Mouse (Mus musculus): Measurements from ENCODE around the gene Mthfd2. TPM values are rescaled to one million over a fixed set of nuclear protein-coding genes. Genes with fewer than 3 reads are reported as not detected.

Gene Mthfd2
- polyA plus RNA-seq, 2 experiments = 44.4 to 67.7 TPM

DNA sequence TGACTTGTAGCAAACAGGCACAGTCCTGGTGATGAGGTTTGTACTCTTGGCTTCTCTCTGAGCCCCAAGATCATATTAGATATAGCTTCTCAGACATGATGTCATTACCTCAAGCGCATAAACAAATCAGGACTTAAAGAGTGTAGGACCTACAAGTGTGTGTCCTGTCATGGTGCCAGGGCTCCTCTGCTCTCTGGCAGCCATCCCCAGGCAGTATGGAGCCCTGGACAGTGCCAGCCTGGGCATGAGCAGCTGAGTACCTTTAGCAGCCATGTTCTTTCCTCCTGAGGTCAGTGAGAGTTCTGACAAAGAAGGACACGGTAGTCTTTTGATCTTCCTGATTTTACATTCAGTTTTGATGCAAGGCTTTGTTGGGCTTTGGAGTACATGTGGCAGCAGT is 17.2 kb upstream of the Mthfd2 start:
- H3K9ac ChIP-seq (replicated peaks) = no peak overlapping the region
- WGBS (ENCODE audit: insufficient replicate concordance) = 88% methylated on average over 2 of the region's 2 CpGs
- H3K4me3 ChIP-seq (ENCODE audit: insufficient read depth in 1 of 2, low read depth in 2 of 2, low read length in 2 of 2) = no peak overlapping the region
- ATAC-seq (ENCODE audit: insufficient read depth) (no peak), DNase-seq (ENCODE audit: low read depth in 3 of 3, low spot score in 3 of 3) (no peak)
- no peaks in the 10 kb centered on the region for H3K9me3 ChIP-seq (ENCODE audit: control insufficient read depth, low read length)
- H3K27me3 ChIP-seq (ENCODE audit: control insufficient read depth, insufficient read depth, low read length) = no peaks in the 10 kb centered on the region
- peaks cover 46% of the 10 kb centered on the region for H3K36me3 ChIP-seq (replicated peaks; ENCODE audit: control insufficient read depth, insufficient read depth, low read depth)
- no peaks in the 10 kb centered on the region for H3K4me1 ChIP-seq (replicated peaks; ENCODE audit: control insufficient read depth in 2 of 2, insufficient read depth in 2 of 2, low read length in 1 of 2)
- no peak overlapping the region for H3K4me2 ChIP-seq (ENCODE audit: low read depth)
- TF ChIP-seq CTCF (IDR thresholded peaks at IDR 0.05; ENCODE audit: low read depth) (no peak), EP300 (IDR thresholded peaks at IDR 0.05; ENCODE audit: low read depth) (no peak)
- no peak overlapping the region for H3K27ac ChIP-seq

DNA sequence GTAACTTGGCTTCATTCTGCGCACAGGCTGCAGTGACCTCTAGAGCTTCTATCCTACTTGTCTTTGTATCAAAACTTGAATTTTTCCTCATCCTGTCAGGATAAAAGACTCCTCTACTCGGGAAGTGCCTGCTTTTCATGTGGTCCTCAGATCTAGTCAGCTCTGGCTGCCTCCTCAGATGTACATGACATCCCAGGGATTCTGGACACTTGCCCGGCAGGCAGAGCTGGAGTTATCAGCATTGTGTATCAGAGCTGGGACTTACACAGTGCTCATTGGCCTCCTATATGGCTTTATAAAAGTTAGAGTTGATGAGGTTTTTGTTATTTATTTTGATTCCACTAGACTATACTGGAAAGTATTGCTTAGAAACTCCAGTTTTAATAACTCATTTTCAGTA is 15.7 kb upstream of the Mthfd2 start:
- no peak for DNase-seq (ENCODE audit: low read depth in 3 of 3, low spot score in 3 of 3)
- Histone ChIP-seq H3K9me3 (ENCODE audit: control insufficient read depth, low read length) (no peaks in the 10 kb centered on the region), H3K36me3 (replicated peaks; ENCODE audit: control insufficient read depth, insufficient read depth, low read depth) (peaks cover 52% of the 10 kb centered on the region), H3K4me2 (ENCODE audit: low read depth) (no peak overlapping the region), H3K27me3 (ENCODE audit: control insufficient read depth, insufficient read depth, low read length) (no peaks in the 10 kb centered on the region), H3K4me3 (ENCODE audit: insufficient read depth in 1 of 2, low read depth in 2 of 2, low read length in 2 of 2) (no peak overlapping the region), H3K4me1 (replicated peaks; ENCODE audit: control insufficient read depth in 2 of 2, insufficient read depth in 2 of 2, low read length in 1 of 2) (no peaks in the 10 kb centered on the region), H3K27ac (no peak overlapping the region), H3K9ac (replicated peaks) (no peak overlapping the region)
- 77% methylated on average over 3 of the region's 3 CpGs for WGBS (ENCODE audit: insufficient replicate concordance)
- TF ChIP-seq CTCF (IDR thresholded peaks at IDR 0.05; ENCODE audit: low read depth) = no peak
- no peak for ATAC-seq (ENCODE audit: insufficient read depth)

DNA sequence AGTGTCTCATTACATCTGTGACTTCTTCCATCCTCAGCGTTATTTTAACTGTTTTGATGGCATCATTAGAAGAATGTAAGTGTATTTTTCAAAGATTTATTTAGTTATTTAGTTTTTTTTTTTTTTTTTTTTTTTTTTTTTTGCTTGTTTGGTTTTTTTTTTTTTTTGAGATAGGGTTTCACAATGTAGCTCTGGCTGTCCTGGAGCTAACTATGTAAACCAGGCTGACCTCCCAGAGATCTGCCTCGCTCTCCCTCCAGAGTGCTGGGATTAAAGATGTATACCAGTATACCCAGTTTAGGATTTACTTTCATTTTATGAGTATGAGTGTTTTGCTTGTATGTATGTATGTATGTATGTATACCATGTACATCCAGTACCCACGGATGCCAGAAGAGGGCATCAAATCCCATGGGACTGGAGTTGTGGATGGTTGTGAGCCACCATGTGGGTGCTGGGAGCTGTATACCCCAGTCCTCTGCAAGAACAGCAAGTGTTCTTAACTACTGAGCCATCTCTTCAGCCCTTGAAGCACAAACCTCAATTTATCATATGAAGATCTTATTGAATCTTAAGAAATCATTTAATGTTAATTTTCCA is 2.0 kb upstream of the Mthfd2 start:
- Histone ChIP-seq H3K4me2 (ENCODE audit: low read depth) (peak overlapping the region; percentile 87), H3K27me3 (ENCODE audit: control insufficient read depth, insufficient read depth, low read length) (no peaks in the 10 kb centered on the region), H3K36me3 (replicated peaks; ENCODE audit: control insufficient read depth, insufficient read depth, low read depth) (peaks cover 47% of the 10 kb centered on the region), H3K4me1 (replicated peaks; ENCODE audit: control insufficient read depth in 2 of 2, insufficient read depth in 2 of 2, low read length in 1 of 2) (peaks cover 15 to 17% of the 10 kb centered on the region in 2 experiments), H3K4me3 (ENCODE audit: insufficient read depth in 1 of 2, low read depth in 2 of 2, low read length in 2 of 2) (peak overlapping the region in 1 of 2 experiments; percentile 95; a peak in 2 of 4 replicates), H3K27ac (no peak overlapping the region), H3K9me3 (ENCODE audit: control insufficient read depth, low read length) (no peaks in the 10 kb centered on the region), H3K9ac (replicated peaks) (peak overlapping the region; percentile 96)
- no peak for ATAC-seq (ENCODE audit: insufficient read depth)
- DNase-seq (ENCODE audit: low read depth in 3 of 3, low spot score in 3 of 3) = no peak
- TF ChIP-seq EP300 (IDR thresholded peaks at IDR 0.05; ENCODE audit: low read depth) = no peak
- TF ChIP-seq CTCF (IDR thresholded peaks at IDR 0.05; ENCODE audit: low read depth) = peak; percentile 48
- 82% methylated on average over 3 of the region's 3 CpGs for WGBS (ENCODE audit: insufficient replicate concordance)

DNA sequence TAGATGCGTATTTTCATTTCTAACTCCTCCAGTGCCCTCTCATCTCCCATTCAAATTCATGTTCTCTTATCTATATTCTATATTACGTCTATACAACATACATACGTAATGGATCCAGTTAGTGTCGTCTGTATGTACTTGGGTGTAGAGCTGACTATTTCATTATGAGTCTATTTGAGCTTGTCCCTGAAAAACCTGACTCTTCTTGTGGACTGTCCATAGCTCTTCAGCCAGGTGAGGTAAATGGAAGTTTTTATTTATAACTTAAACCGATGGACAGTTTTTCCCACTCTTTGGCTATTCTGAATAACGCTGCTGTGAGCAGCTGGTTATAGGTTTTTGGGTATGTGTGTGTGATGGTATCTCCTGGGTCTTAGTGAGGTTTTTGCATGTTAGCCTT is 1.1 kb upstream of the Mthfd2 start:
- ATAC-seq (ENCODE audit: insufficient read depth) (no peak), DNase-seq (ENCODE audit: low read depth in 3 of 3, low spot score in 3 of 3) (no peak)
- no peaks in the 10 kb centered on the region for H3K27me3 ChIP-seq (ENCODE audit: control insufficient read depth, insufficient read depth, low read length)
- peaks cover 38% of the 10 kb centered on the region for H3K36me3 ChIP-seq (replicated peaks; ENCODE audit: control insufficient read depth, insufficient read depth, low read depth)
- TF ChIP-seq CTCF (IDR thresholded peaks at IDR 0.05; ENCODE audit: low read depth) (no peak), EP300 (IDR thresholded peaks at IDR 0.05; ENCODE audit: low read depth) (no peak)
- peak overlapping the region; percentile 85 for H3K27ac ChIP-seq
- WGBS (ENCODE audit: insufficient replicate concordance) = 22% methylated on average over 6 of the region's 6 CpGs
- peaks cover 15 to 17% of the 10 kb centered on the region in 2 experiments for H3K4me1 ChIP-seq (replicated peaks; ENCODE audit: control insufficient read depth in 2 of 2, insufficient read depth in 2 of 2, low read length in 1 of 2)
- peak overlapping the region; percentile 96 for H3K9ac ChIP-seq (replicated peaks)
- H3K4me3 ChIP-seq (ENCODE audit: insufficient read depth in 1 of 2, low read depth in 2 of 2, low read length in 2 of 2) = peak overlapping the region; percentile 95 to 98
- H3K9me3 ChIP-seq (ENCODE audit: control insufficient read depth, low read length) = no peaks in the 10 kb centered on the region
- H3K4me2 ChIP-seq (ENCODE audit: low read depth) = peak overlapping the region; percentile 87

DNA sequence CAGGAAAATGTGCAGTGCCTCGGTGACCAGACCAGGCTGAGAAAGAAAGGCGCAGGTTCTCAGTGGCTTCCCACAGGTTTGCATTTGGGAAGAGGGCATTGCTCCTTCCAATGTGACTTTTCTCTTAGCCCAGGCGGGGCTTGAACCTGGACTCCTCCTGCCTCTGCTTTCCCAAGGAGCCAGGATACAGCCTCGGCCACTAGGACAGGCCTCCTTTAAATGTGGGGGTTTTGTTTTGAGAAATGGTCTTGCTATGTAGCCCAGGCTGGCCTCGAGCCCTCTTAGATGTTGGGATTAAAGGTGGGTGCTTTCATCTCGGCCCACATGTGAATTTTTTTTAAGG is 657 bp upstream of the Mthfd2 start:
- no peaks in the 10 kb centered on the region for H3K9me3 ChIP-seq (ENCODE audit: control insufficient read depth, low read length)
- DNase-seq (ENCODE audit: low read depth in 3 of 3, low spot score in 3 of 3) = no peak
- WGBS (ENCODE audit: insufficient replicate concordance) = 2% methylated on average over 6 of the region's 6 CpGs

More for the DNA sequence above, 657 bp upstream of the Mthfd2 start:
- ATAC-seq (ENCODE audit: insufficient read depth) = peak; percentile 28
- Histone ChIP-seq H3K27ac (peak overlapping the region; percentile 85), H3K9ac (replicated peaks) (peak overlapping the region; percentile 96), H3K36me3 (replicated peaks; ENCODE audit: control insufficient read depth, insufficient read depth, low read depth) (peaks cover 34% of the 10 kb centered on the region), H3K4me2 (ENCODE audit: low read depth) (peak overlapping the region; percentile 87), H3K4me3 (ENCODE audit: insufficient read depth in 1 of 2, low read depth in 2 of 2, low read length in 2 of 2) (peak overlapping the region; percentile 95 to 98), H3K4me1 (replicated peaks; ENCODE audit: control insufficient read depth in 2 of 2, insufficient read depth in 2 of 2, low read length in 1 of 2) (peaks cover 15 to 17% of the 10 kb centered on the region in 2 experiments), H3K27me3 (ENCODE audit: control insufficient read depth, insufficient read depth, low read length) (no peaks in the 10 kb centered on the region)
- 0 out of 2 replicates have a peak, but pooled peaks have one; percentile 12 for TF ChIP-seq CTCF (IDR thresholded peaks at IDR 0.05; ENCODE audit: low read depth)
- no peak for TF ChIP-seq EP300 (IDR thresholded peaks at IDR 0.05; ENCODE audit: low read depth)

Measured in liver, embryonic 14.5 days (tissue).